Mouse (Mus musculus): Measurements from ENCODE around the gene Msantd2. TPM values are rescaled to one million over a fixed set of nuclear protein-coding genes. Genes with fewer than 3 reads are reported as not detected.

Gene Msantd2
- polyA plus RNA-seq, 1 experiment from 2014 or later, result 7.5 TPM

- 46% methylated on average over 27 of the region's 27 CpGs for WGBS
- no peak for DNase-seq (ENCODE audit: low spot score)
- no peaks in the 10 kb centered on the region for H3K36me3 ChIP-seq (ENCODE audit: control insufficient read depth, insufficient read depth, low read length)
- H3K4me1 ChIP-seq (replicated peaks; ENCODE audit: control insufficient read depth, insufficient read depth), result 0 out of 2 replicates have a peak, but pooled peaks cover 2% of the 10 kb centered on the region
- 0 out of 2 replicates have a peak, but pooled peaks have one; percentile 6 for ATAC-seq (ENCODE audit: low FRiP score, low TSS enrichment)
- TF ChIP-seq CTCF (IDR thresholded peaks at IDR 0.05; ENCODE audit: low read depth) (no peak), EP300 (optimal IDR thresholded peaks at IDR 0.05) (no peak)
- no peaks in the 10 kb centered on the region for H3K9me3 ChIP-seq (ENCODE audit: control insufficient read depth, low read length)
- no peak overlapping the region for H3K27ac ChIP-seq (replicated peaks)
- no peaks in the 10 kb centered on the region for H3K27me3 ChIP-seq (ENCODE audit: control insufficient read depth, insufficient read depth, low read length)
- no peak overlapping the region for H3K4me2 ChIP-seq (replicated peaks; ENCODE audit: low read depth)
- no peak overlapping the region for H3K4me3 ChIP-seq (ENCODE audit: low read depth, low read length)
- no peak overlapping the region for H3K9ac ChIP-seq (ENCODE audit: low read length)
These were observed 56.8 kb downstream of the Msantd2 start for GRCm38 (mm10) chr9:37545847-37546452.

- H3K4me3 ChIP-seq (ENCODE audit: low read depth, low read length), result no peak overlapping the region
- TF ChIP-seq EP300 (optimal IDR thresholded peaks at IDR 0.05) (no peak), CTCF (IDR thresholded peaks at IDR 0.05; ENCODE audit: low read depth) (peak; percentile 50)
- no peaks in the 10 kb centered on the region for H3K36me3 ChIP-seq (ENCODE audit: control insufficient read depth, insufficient read depth, low read length)
- ATAC-seq (ENCODE audit: low FRiP score, low TSS enrichment) (no peak), DNase-seq (ENCODE audit: low spot score) (no peak)
- no peaks in the 10 kb centered on the region for H3K9me3 ChIP-seq (ENCODE audit: control insufficient read depth, low read length)
- H3K27me3 ChIP-seq (ENCODE audit: control insufficient read depth, insufficient read depth, low read length), result peaks cover 2% of the 10 kb centered on the region; the same call in 1 of the 2 replicates
- no peak overlapping the region for H3K27ac ChIP-seq (replicated peaks)
- H3K4me1 ChIP-seq (replicated peaks; ENCODE audit: control insufficient read depth, insufficient read depth), result 0 out of 2 replicates have a peak, but pooled peaks cover 2% of the 10 kb centered on the region
- no peak overlapping the region for H3K4me2 ChIP-seq (replicated peaks; ENCODE audit: low read depth)
- 84% methylated on average over 1 of the region's 1 CpGs for WGBS
- H3K9ac ChIP-seq (ENCODE audit: low read length), result no peak overlapping the region
These were observed 57.8 kb downstream of the Msantd2 start for GRCm38 (mm10) chr9:37546889-37547288.

- Histone ChIP-seq H3K27me3 (ENCODE audit: control insufficient read depth, insufficient read depth, low read length) (peaks cover 2% of the 10 kb centered on the region; the same call in 1 of the 2 replicates), H3K9ac (ENCODE audit: low read length) (no peak overlapping the region), H3K9me3 (ENCODE audit: control insufficient read depth, low read length) (no peaks in the 10 kb centered on the region), H3K4me3 (ENCODE audit: low read depth, low read length) (no peak overlapping the region), H3K4me2 (replicated peaks; ENCODE audit: low read depth) (no peak overlapping the region), H3K36me3 (ENCODE audit: control insufficient read depth, insufficient read depth, low read length) (no peaks in the 10 kb centered on the region), H3K4me1 (replicated peaks; ENCODE audit: control insufficient read depth, insufficient read depth) (no peaks in the 10 kb centered on the region; the same call in 1 of the 2 replicates), H3K27ac (replicated peaks) (no peak overlapping the region)
- WGBS, result 67% methylated on average over 1 of the region's 1 CpGs
- no peak for TF ChIP-seq EP300 (optimal IDR thresholded peaks at IDR 0.05)
- ATAC-seq (ENCODE audit: low FRiP score, low TSS enrichment) (no peak), DNase-seq (ENCODE audit: low spot score) (no peak)
These were observed 61.3 kb downstream of the Msantd2 start for GRCm38 (mm10) chr9:37550435-37550834.

GRCm38 (mm10) chr9:37551751-37552531 is 62.8 kb downstream of the Msantd2 start:
- no peak for ATAC-seq (ENCODE audit: low FRiP score, low TSS enrichment)
- Histone ChIP-seq H3K9ac (ENCODE audit: low read length) (no peak overlapping the region), H3K9me3 (ENCODE audit: control insufficient read depth, low read length) (no peaks in the 10 kb centered on the region), H3K36me3 (ENCODE audit: control insufficient read depth, insufficient read depth, low read length) (no peaks in the 10 kb centered on the region), H3K4me2 (replicated peaks; ENCODE audit: low read depth) (peak overlapping the region; percentile 69), H3K27me3 (ENCODE audit: control insufficient read depth, insufficient read depth, low read length) (peaks cover 2% of the 10 kb centered on the region; the same call in 1 of the 2 replicates), H3K4me1 (replicated peaks; ENCODE audit: control insufficient read depth, insufficient read depth) (no peaks in the 10 kb centered on the region; the same call in 1 of the 2 replicates), H3K27ac (replicated peaks) (no peak overlapping the region), H3K4me3 (ENCODE audit: low read depth, low read length) (peak overlapping the region; percentile 36)
- DNase-seq (ENCODE audit: low spot score), result no peak
- 3% methylated on average over 23 of the region's 23 CpGs for WGBS
- TF ChIP-seq EP300 (optimal IDR thresholded peaks at IDR 0.05) (no peak), CTCF (IDR thresholded peaks at IDR 0.05; ENCODE audit: low read depth) (no peak)

- H3K4me2 ChIP-seq (replicated peaks; ENCODE audit: low read depth), result peak within 1 kb of the TSS; percentile 69
- no peaks in the 10 kb centered on the region for H3K9me3 ChIP-seq (ENCODE audit: control insufficient read depth, low read length)
- H3K4me3 ChIP-seq (ENCODE audit: low read depth, low read length), result peak within 1 kb of the TSS; percentile 36
- peaks cover 2% of the 10 kb centered on the region; the same call in 1 of the 2 replicates for H3K27me3 ChIP-seq (ENCODE audit: control insufficient read depth, insufficient read depth, low read length)
- WGBS, result 4% methylated on average over 31 of the region's 31 CpGs
- DNase-seq (ENCODE audit: low spot score) (peak; percentile 87), ATAC-seq (ENCODE audit: low FRiP score, low TSS enrichment) (peak; percentile 93)
- H3K9ac ChIP-seq (ENCODE audit: low read length), result no peak within 1 kb of the TSS
- H3K4me1 ChIP-seq (replicated peaks; ENCODE audit: control insufficient read depth, insufficient read depth), result no peaks in the 10 kb centered on the region; the same call in 1 of the 2 replicates
- no peak within 1 kb of the TSS for H3K27ac ChIP-seq (replicated peaks)
- TF ChIP-seq CTCF (IDR thresholded peaks at IDR 0.05; ENCODE audit: low read depth) (no peak), EP300 (optimal IDR thresholded peaks at IDR 0.05) (no peak)
- no peaks in the 10 kb centered on the region for H3K36me3 ChIP-seq (ENCODE audit: control insufficient read depth, insufficient read depth, low read length)
These were observed 63.6 kb downstream of the Msantd2 start, which contains the start of gene Nrgn for GRCm38 (mm10) chr9:37552536-37553293. Gene Nrgn, minus strand, starts transcription at chr9:37552904.

Data from stomach, postnatal 0 days (tissue).